7 mouse cellular contexts compared by ENCODE assay signal in genomic region chr17:80982412-80982787, GRCm38 (mm10). TPM values are rescaled to one million over a fixed set of nuclear protein-coding genes. Genes with fewer than 3 reads are reported as not detected.
DNase-seq lines count a peak whose midpoint lies in the region; ATAC-seq and TF ChIP-seq lines count a peak whose summit lies in the region.

No protein-coding gene starts in this region.

- H3K4me2 ChIP-seq in hindbrain, postnatal 0 days (ENCODE audit: low read depth, low read length): 0 out of 2 replicates have a peak overlapping the region, but pooled peaks have one; percentile 5

- H3K9me3 ChIP-seq in hindbrain, postnatal 0 days (ENCODE audit: low read length): no peaks in the 10 kb centered on the region

- DNase-seq in adrenal gland, postnatal 10 days: peak; percentile 83
- DNase-seq in cerebellum, postnatal 36 days: peak; percentile 91 to 98
- peak; percentile 62 for DNase-seq in gastrocnemius, adult 2 months
- DNase-seq in hindbrain, postnatal 0 days (ENCODE audit: low spot score): peak; percentile 95
- DNase-seq in left cerebral cortex, adult 11 months (ENCODE audit: low spot score): peak; percentile 89
- peak; percentile 66 to 79 for DNase-seq in lung, postnatal 4 days
- DNase-seq in right cerebral cortex, adult 2 months (ENCODE audit: low spot score in 2 of 2): peak; percentile 93 to 94

- H3K4me3 ChIP-seq in gastrocnemius, adult 2 months: no peak overlapping the region
- H3K4me3 ChIP-seq in hindbrain, postnatal 0 days (ENCODE audit: low read length): no peak overlapping the region

- no peaks in the 10 kb centered on the region for H3K27me3 ChIP-seq in hindbrain, postnatal 0 days (ENCODE audit: insufficient read depth, low read length)

- TF ChIP-seq CTCF in gastrocnemius, adult 2 months (IDR thresholded peaks at IDR 0.05): peak; percentile 95
- peak; percentile 96 for TF ChIP-seq CTCF in hindbrain, postnatal 0 days (IDR thresholded peaks at IDR 0.05; ENCODE audit: low read depth)

- 5% methylated on average over 8 of the region's 8 CpGs for WGBS in hindbrain, postnatal 0 days

- intact Hi-C loops in gastrocnemius, adult 2 months (cut with DNase I): loop anchor here (1.0 to 5.0 kb wide), 3 partner anchors 107 to 362 kb away; no protein-coding TSS in a partner anchor

- no peaks in the 10 kb centered on the region for H3K36me3 ChIP-seq in hindbrain, postnatal 0 days (ENCODE audit: insufficient read depth, low read length)

- no peak overlapping the region for H3K9ac ChIP-seq in hindbrain, postnatal 0 days (replicated peaks; ENCODE audit: low read length)

- H3K27ac ChIP-seq in gastrocnemius, adult 2 months: no peak overlapping the region
- peak overlapping the region; percentile 78 for H3K27ac ChIP-seq in hindbrain, postnatal 0 days

- no peaks in the 10 kb centered on the region for H3K4me1 ChIP-seq in hindbrain, postnatal 0 days (ENCODE audit: insufficient read depth, low read length)

- peak; percentile 91 for ATAC-seq in hindbrain, postnatal 0 days

RNA-seq across cellular contexts. Expression of gene Tmem178, which starts 38.0 kb away (rescaled TPM):
- total RNA-seq in adrenal gland, postnatal 10 days (2021): 1 to 10 TPM; 4.4 to 4.9 TPM
- total RNA-seq in gastrocnemius, adult 2 months (2021): under 1 TPM; 0.25 to 0.28 TPM
- total RNA-seq in hindbrain, postnatal 0 days (2014; rRNA removed): 48.8 and 49.9 TPM in 2 replicates
- 36.9 and 37.4 TPM in 2 replicates for polyA plus RNA-seq in hindbrain, postnatal 0 days (2015; fragmentation: Nextera tagmentation; extraction: Ambion mirVana)

Comparison
In these comparisons a context has a peak if more than half of its experiments do, and no peak if none do; other contexts are left out.
1. RNA of gene Tmem178, which starts 38.0 kb away (total RNA-seq): 48.8 to 49.9 TPM in hindbrain, postnatal 0 days and 4.4 to 4.9 TPM in adrenal gland, postnatal 10 days; 0.25 to 0.28 TPM in gastrocnemius, adult 2 months; every median in the first group is over 4 times any median in the second.
2. Peak in every context shown above with its lines, with median percentiles within 50 percentile points of each other: DNase-seq.